Mouse (Mus musculus) myocyte (in vitro differentiated cells): ENCODE measurements around the gene Dhx16.

Experiments used
- POLR2A ChIP-seq: IDR thresholded peaks from one replicate; pipeline ENCODE4 v1.6.1; 2011; ENCODE audit warnings: low read depth, mild to moderate bottlenecking, control low read depth, moderate library complexity; ENCODE audit not compliant: insufficient read length
- POLR2AphosphoS2 ChIP-seq: IDR thresholded peaks from one replicate; pipeline ENCODE4 v1.6.1; 2011; ENCODE audit warnings: low read depth, control low read depth; ENCODE audit not compliant: insufficient read length
- SRF ChIP-seq: IDR thresholded peaks from one replicate; pipeline ENCODE4 v1.6.1; 2011; ENCODE audit warnings: low read depth; ENCODE audit not compliant: control insufficient read depth, insufficient read length

DNA sequence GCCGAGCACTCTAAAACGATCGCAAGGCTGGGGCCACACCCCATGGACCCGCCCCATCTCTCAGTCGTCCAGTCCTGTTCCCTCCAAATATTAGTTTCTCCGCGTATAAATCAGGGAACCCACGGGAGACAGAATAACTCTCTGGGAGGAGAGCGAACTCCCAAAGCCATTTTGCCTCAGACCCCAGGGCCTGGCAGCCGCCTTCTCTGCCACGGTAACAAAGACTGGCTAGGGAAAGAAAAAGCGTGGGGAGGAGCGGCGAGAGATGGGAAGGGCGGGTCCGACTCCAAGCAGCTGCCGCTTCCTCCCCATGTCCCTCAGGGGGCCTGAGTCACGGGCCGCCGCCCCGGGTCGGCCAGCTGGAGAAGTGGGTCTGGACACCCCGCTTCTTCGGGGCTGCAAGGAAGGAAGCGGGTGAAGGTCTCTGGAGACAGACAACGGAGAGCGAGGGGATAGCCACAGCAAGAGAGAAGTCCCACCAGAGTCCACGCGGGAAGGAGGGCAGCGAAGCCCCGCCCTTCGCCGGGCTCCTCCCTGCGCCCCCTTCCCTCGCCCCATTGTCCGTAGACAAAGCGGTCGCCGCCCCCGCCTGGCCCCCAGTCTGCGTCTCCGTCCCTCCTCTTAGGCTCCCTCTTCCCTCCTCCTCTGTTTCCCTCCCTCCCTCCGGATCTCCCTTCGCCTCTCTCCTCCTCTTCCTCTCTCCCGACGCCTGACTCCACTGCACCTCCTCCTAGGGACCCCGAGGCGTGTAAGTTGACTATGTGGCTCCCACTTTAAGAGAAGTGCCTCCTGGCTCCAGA lies 13.9 kb upstream of the Dhx16 start, which contains the start of gene Ppp1r18:
- TF ChIP-seq POLR2AphosphoS2 = peak; percentile 66
- peak; percentile 60 for TF ChIP-seq POLR2A
- no peak for TF ChIP-seq SRF
